Mouse (Mus musculus) E14TG2a.4 (cell line): ENCODE results near the gene Cyp17a1.
A peak's percentile ranks its signal among the peaks of the same experiment; 100 is the strongest.

Experiments
- H3K27me3 ChIP-seq: 2 replicates; pipeline ENCODE4 v1.6.1; 2014; ENCODE audit warnings: low read length, control low read depth; ENCODE audit not compliant: insufficient read depth
- H3K36me3 ChIP-seq: 2 replicates; pipeline ENCODE4 v1.6.1; 2014; ENCODE audit warnings: low read length, control low read depth; ENCODE audit not compliant: insufficient read depth
- H3K4me1 ChIP-seq: replicated peaks from 2 replicates; pipeline ENCODE4 v1.6.1; 2014; ENCODE audit warnings: low read depth, low read length, control low read depth
- H3K4me3 ChIP-seq: replicated peaks from 2 replicates; pipeline ENCODE4 v1.5.1; 2014; ENCODE audit warnings: mild to moderate bottlenecking, low read length
- H3K9me3 ChIP-seq: 2 replicates; pipeline ENCODE4 v1.6.1; 2014; ENCODE audit warnings: low read length, control low read depth
- CTCF ChIP-seq: conservative IDR thresholded peaks from 2 replicates; pipeline ENCODE4 v1.5.1; 2014; ENCODE audit warnings: low read length
- NANOG ChIP-seq: IDR thresholded peaks from 2 replicates; pipeline ENCODE4 v1.6.1; 2014; ENCODE audit warnings: borderline replicate concordance, low read length, mixed read lengths
- POU5F1 ChIP-seq: IDR thresholded peaks from 2 replicates; pipeline ENCODE4 v1.6.1; 2014; ENCODE audit warnings: low read length, borderline replicate concordance

Gene Cyp17a1

DNA sequence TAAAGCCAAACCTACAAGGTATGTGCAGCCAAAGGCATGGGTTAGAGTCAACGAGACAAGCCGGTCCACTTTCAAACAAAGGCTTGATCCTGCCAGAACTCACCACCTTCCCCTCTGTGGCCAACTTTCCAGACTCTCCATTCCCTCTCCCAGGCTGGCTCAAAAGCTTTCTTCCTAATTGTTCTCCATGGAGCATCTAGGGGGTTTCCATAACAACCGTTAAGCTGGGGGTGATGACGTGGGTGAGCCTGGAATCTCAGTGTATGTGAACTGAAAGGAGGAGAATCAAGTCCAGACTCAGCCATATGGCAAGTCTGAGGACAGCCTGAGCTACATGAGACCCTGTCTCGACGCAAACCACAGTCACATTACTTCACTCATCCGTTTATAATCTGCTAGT, 7.5 kb downstream of the Cyp17a1 start:
- Histone ChIP-seq H3K27me3 (peaks cover 3% of the 10 kb centered on the region; the same call in 1 of the 2 replicates), H3K9me3 (no peaks in the 10 kb centered on the region), H3K4me1 (peaks cover 9% of the 10 kb centered on the region), H3K36me3 (no peaks in the 10 kb centered on the region), H3K4me3 (no peak overlapping the region)
- TF ChIP-seq NANOG (no peak), CTCF (no peak), POU5F1 (no peak)

DNA sequence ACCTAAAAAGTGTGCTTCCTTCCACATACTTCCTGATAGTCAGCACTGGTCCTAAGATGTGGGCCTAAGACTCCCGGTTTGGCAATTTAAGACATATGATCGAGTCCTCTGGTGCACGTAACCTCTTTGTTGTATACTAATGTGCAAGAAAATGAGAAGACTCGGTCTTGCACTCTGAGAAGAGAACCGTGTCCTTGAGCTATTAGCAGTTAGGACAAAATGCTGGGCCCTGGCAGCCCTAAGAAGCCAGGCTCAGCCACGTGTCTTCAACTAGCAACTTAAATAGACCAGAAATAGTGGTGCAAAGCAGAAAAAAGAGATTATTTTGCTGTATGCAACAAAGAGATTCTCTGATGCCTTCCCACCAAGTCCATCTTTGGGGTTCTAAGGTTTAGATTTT, 10.2 kb downstream of the Cyp17a1 start:
- no peak overlapping the region for H3K4me3 ChIP-seq
- H3K27me3 ChIP-seq: 0 out of 2 replicates have a peak, but pooled peaks cover 3% of the 10 kb centered on the region
- no peaks in the 10 kb centered on the region for H3K36me3 ChIP-seq
- TF ChIP-seq POU5F1: no peak
- TF ChIP-seq NANOG: no peak
- TF ChIP-seq CTCF: no peak
- no peaks in the 10 kb centered on the region for H3K9me3 ChIP-seq
- H3K4me1 ChIP-seq: peaks cover 11% of the 10 kb centered on the region

DNA sequence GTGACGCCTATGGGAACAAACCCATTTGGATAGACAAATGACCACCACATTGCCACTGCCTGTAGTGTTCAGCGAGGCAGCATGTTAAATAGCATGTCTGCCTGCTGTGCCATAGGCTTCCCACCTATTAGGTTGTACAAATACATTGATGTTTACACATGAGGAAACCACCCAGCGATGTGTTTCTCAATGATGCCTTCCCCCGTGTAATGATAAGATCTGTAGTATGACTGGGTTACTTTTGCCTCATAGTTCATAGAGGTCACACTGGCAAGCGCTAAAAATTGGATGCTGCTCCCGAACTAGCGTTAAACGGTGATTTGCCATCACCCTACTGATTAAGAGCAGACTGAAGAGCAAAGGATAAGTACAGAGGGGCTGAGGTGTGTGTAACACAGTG, 10.8 kb downstream of the Cyp17a1 start:
- no peaks in the 10 kb centered on the region for H3K9me3 ChIP-seq
- 0 out of 2 replicates have a peak, but pooled peaks cover 3% of the 10 kb centered on the region for H3K27me3 ChIP-seq
- peaks cover 7% of the 10 kb centered on the region for H3K4me1 ChIP-seq
- H3K36me3 ChIP-seq: no peaks in the 10 kb centered on the region
- TF ChIP-seq CTCF (no peak), NANOG (no peak), POU5F1 (no peak)
- no peak overlapping the region for H3K4me3 ChIP-seq

DNA sequence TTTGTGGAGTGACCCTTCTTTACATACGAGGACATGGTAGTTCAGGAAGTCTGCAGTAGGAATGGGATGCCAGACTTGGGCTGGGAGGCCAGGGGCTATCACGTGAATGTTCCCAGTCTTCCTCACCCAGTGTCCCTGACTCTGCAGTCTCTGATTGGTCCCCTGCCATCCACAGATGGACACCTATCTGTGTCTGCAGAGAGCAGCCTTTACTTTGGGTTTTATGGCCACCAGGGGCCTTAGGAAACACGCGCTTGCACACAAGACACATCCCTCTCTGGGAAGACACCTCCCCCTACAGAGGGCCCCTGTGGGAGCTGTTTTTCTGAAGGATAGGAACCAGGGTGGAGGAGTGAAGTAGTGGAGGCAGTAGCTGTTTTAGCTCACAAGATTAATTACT, 11.5 kb downstream of the Cyp17a1 start:
- Histone ChIP-seq H3K9me3 (no peaks in the 10 kb centered on the region), H3K27me3 (0 out of 2 replicates have a peak, but pooled peaks cover 3% of the 10 kb centered on the region), H3K4me1 (peaks cover 12% of the 10 kb centered on the region), H3K36me3 (peaks cover under 1% of the 10 kb centered on the region; the same call in 1 of the 2 replicates), H3K4me3 (no peak overlapping the region)
- TF ChIP-seq NANOG (no peak), CTCF (no peak), POU5F1 (no peak)

DNA sequence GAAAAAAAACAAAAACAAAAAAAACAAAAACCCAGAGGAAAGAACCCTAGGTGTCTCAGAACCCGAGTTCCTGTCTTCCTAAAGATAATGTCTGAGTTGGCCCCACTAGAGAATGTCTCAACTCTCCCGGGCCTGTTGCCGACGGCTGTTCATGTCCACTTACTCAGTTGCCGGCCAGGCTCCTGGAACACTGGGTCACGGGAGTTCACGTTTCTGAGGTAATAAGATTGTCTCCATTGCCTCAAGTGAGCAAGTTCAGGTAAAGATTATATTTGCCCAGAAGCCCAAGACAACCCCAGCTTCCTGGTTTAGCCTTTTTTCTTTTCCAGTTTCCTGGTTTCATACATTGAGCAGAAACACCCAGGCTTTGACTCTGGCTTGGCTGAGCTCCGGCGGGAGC, 14.1 kb downstream of the Cyp17a1 start:
- no peak for TF ChIP-seq POU5F1
- TF ChIP-seq NANOG: no peak
- TF ChIP-seq CTCF: no peak
- Histone ChIP-seq H3K4me1 (peaks cover 38% of the 10 kb centered on the region), H3K9me3 (no peaks in the 10 kb centered on the region), H3K36me3 (peaks cover 25% of the 10 kb centered on the region), H3K27me3 (no peaks in the 10 kb centered on the region), H3K4me3 (no peak overlapping the region)

DNA sequence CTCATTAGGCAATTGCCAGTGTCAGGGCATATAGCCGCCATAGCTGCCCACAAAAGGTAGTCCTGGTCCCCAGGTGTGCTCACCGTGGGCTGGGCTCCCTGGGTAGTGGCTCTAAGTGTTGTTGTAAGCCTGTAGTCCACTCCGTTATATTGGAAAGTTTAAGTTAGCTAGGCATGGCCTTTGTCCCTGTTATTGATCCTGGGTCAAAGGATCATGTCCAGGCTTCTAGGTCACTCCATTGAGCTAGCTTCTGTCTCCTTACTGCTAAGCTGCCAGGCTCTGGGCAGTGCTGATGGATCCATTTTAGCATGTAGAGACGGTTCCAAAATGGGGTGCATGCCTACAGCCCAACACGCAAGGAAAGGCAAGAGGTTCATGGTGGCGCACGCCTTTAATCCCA, 14.6 kb downstream of the Cyp17a1 start:
- Histone ChIP-seq H3K36me3 (peaks cover 30% of the 10 kb centered on the region), H3K27me3 (no peaks in the 10 kb centered on the region), H3K4me3 (no peak overlapping the region), H3K9me3 (no peaks in the 10 kb centered on the region), H3K4me1 (peaks cover 43% of the 10 kb centered on the region)
- no peak for TF ChIP-seq NANOG

DNA sequence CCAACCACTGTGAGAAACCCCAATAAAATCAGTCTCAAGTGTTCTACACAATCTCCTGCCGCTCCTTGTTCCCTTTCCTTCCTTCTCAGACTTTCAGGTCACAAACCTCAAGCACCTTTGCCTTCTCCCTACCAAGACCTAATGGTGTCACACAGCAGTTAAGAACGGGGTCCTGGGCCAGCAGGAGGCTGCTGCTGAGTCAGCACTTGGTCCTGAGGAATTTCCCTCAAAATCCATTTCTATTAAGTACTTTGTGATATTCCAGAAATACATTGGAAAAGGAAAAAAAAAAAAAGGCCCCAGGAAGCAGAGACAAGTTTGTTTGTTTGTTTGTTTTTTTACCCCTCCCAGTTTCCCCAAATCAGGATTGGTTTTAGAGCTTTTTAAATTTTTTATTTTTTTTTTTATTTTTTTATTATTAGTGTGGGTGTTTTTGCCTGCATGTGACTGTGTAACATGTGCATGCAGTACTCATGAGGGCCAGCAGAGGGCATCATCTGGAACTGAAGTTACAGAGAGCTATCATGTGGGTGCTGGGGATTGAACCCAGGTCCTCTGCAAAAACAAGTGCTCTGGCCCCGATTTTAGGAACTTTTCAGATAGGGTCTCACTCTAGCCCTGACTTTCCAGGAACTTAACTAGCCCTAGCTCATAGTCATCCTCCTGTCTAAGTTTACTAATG, 15.5 kb downstream of the Cyp17a1 start:
- Histone ChIP-seq H3K27me3 (no peaks in the 10 kb centered on the region), H3K9me3 (no peaks in the 10 kb centered on the region), H3K4me3 (no peak overlapping the region), H3K4me1 (peaks cover 45% of the 10 kb centered on the region), H3K36me3 (peaks cover 36% of the 10 kb centered on the region)
- TF ChIP-seq POU5F1: no peak
- no peak for TF ChIP-seq NANOG
- peak; percentile 81 for TF ChIP-seq CTCF

DNA sequence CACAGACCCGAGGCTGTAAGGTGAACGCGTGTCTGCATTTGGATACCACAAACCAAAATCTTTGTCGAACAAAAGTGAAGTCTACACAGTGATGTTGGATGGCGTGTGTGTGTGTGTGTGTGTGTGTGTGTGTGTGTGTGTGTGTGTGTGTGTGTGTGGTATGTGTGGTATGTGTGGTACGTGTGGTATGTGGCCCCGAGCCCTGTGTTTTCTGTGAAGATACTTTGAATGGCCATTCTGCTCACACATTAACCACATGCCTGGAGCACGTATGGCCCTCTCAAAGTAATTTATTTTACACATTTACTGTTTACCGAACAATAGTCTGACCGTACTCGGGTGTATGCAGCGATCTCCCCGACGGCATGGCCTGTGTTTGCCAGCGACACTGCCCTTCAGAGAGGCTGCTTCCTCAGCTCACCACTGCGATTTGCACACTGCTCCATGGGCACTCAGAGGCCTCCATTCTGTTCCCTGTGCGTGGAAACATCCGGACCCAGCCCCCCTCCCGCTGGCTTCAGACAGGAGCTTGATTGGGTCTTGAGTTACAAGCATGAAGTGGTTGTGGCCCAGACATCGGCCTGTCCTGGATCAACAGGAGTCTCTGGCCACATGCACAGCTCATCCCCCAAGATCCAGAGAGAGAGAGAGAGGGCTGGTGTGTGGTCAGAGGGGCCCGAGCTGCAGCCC, 16.7 kb downstream of the Cyp17a1 start:
- Histone ChIP-seq H3K36me3 (peaks cover 45% of the 10 kb centered on the region), H3K4me3 (no peak overlapping the region), H3K4me1 (peaks cover 49% of the 10 kb centered on the region), H3K27me3 (no peaks in the 10 kb centered on the region), H3K9me3 (no peaks in the 10 kb centered on the region)
- TF ChIP-seq POU5F1 (no peak), NANOG (no peak), CTCF (no peak)

DNA sequence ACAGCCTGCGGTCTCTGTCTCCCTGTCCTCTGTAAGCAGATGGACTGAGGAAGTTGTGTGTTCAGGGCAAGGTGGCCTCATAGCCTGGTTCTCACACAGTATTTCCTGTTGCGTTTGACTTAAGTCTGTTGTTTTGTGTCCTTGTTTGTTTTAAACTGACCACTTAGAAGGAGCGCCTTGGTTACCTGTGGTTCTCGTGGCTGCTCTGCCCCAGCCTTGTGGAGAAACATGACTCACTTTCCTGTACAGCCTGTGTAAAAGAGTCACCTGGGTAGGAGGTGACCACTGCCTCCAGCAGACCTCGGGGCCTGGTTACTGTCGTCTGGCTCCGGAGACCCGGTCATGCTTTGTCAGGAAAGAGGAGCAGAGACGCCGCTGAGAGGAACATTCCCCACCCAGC, 17.3 kb downstream of the Cyp17a1 start:
- TF ChIP-seq NANOG: no peak
- TF ChIP-seq CTCF: no peak
- no peak for TF ChIP-seq POU5F1

More for the DNA sequence above, 17.3 kb downstream of the Cyp17a1 start:
- Histone ChIP-seq H3K4me1 (peaks cover 49% of the 10 kb centered on the region), H3K36me3 (peaks cover 45% of the 10 kb centered on the region), H3K4me3 (no peak overlapping the region), H3K9me3 (no peaks in the 10 kb centered on the region), H3K27me3 (no peaks in the 10 kb centered on the region)
